Mouse (Mus musculus) gonadal fat pad, adult 2 months (tissue): ENCODE measurements around the gene Abca1. TPM values are rescaled to one million over a fixed set of nuclear protein-coding genes. Genes with fewer than 3 reads are reported as not detected.

Source experiments
- DNase-seq: peaks from one replicate; pipeline ENCODE4 v3.0.0-alpha.2; 2012; ENCODE audit warnings: low read depth
- polyA plus RNA-seq: library from polyadenylated mRNA; depleted of rRNA; stranded (reverse); fragments of >200 nt; gene quantifications from 2 replicates; pipeline ENCODE4 v1.2.3, GENCODE M21; 2012

Abca1 gene
- polyA plus RNA-seq, 1 experiment, result 32.9 TPM

DNA sequence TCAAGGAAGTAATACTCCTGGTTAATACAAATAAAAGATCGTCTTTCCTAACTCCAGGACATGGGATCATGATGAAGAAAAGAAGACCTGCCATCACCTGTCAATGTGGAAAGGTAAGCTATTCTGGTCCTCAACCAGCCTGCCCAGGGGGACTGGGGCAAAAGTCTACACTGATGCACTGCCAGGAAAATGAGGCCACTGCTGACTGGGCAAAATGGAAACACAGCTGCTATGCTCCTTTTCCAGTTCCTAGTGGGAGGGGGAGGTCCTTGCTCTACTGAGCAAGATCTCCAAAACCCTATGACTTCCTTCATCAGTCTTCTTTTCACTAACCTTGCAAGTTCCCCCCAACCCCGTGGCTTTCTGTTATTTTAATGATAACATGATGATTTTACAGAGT, 73.1 kb downstream of the Abca1 start:
- DNase-seq, result no peak

DNA sequence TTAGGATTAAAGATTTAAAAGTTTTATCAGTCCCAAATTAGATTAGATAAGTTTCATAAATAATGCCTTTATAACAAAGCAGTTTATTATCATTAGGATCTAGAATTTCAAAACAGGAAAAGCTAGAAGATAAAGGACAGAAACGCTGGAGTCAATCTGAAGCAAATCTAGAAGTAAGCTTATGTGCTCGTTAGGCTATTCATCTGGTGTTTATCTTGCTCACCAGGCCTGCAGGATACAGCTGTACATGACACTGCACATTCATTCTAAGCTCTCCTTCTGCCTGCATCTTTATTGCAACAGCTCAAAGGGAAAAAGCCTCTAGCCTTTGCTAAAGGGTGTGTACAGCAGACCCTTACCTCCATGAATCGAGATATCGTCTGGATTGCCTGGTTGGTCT, 74.1 kb downstream of the Abca1 start:
- no peak for DNase-seq

DNA sequence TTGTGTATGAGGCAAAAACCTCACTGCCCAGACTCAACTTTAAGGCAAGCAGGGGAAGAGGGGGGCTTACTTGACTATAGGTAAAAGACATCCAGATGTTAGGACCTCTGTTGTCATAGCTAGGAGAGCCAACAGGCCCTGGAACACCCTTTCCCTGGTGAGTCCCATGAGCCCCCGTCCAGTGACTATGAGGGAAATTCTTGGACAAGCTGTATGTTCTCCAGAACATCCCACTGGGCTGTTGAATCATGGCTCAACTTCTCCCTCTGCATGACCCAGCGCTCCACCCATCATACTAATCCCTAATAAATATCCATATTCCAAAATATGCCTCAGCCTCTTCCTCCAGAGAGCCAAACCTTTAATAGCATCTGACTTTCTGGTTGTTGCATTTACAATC, 76.6 kb downstream of the Abca1 start:
- no peak for DNase-seq

- DNase-seq, result no peak
Measured at GRCm38 (mm10) chr4:53082451-53082850, 77.2 kb downstream of the Abca1 start.

DNA sequence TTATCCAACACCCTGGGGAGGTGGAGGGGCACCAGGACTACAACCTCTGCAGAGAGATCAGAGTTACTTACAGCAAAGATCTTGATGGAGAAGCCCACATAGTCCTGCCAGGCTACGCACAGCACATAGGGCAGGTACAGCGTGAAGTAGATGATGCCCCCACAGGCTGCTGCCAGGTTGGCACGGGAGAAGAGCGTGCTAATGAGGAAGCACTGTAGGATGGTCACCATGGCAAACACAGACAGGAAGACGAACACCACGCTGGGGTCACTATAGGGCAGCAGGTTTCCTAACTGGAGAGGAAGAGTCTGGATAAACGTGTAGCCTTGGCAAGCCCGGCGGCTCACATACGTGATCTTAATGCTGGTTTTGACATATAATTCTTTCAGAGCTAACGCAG, 77.8 kb downstream of the Abca1 start:
- no peak for DNase-seq

DNA sequence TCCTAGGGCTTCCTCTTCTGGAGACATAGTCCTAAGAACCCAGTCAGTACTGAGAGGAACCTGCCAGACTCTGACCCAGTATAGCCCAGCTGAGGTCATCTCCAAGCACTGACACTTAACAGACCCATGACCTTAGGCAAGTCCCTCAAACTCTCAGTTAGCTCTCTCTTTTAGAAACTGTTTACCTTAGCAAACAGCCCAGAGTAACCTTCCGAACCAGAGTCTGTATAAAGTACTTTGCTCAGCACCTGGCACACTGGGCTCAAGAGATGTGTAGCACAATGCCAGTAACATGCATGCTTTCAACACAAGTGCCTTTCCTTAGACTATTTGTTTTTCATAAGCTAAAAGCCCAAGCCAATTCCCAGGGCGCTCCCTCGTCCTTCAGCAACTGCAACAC, 79.4 kb downstream of the Abca1 start:
- DNase-seq, result no peak

DNA sequence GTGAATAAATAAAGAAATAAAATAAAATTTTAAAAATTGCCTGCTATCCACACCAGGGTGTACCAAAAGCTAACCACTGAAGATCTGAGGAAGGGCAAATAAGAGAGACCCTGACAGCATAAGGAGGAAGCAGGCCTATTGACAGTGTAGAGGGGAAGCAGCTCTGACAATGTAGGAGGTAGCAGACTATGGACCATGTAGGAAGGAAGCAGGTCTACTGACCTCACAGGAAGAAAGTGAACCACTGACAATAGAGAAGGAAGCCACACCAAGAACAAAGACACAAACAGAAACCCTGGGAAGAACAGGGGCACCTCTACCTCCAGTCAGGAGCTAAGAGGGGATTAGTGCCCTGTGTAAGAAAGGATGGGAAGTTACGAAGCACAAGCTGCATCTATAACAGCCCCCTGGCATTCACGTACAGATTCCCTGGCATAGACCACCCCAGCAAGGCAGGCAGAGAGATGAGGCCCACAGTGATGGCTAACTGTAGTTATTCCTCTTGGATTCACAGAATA, 80.8 kb downstream of the Abca1 start:
- no peak for DNase-seq

DNA sequence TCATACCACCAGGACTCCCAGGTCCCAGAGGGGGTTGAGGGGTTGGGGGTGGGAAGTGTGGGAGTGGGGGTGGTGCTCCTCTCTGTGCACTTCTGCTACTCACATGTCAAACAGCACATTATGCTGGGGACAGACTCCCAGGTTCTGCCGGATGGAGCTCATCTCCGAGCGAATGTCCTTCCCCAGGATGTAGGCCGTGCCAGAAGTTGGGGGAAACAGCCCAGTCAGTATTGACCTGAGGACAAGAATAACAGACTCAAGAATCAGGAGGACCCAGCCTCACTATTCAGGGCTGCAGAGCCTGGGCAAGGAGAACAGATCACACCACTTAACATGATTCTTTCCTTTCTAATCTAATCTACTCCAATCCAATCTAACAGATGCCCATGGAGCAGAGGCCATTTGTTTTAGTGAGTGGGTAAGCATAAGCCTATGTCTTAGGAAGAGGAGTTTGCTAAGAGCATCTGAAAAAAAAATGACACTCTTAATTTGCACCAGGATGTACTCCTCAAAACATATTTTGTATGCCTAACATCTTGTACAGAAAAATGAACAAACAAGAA, 82.8 kb downstream of the Abca1 start:
- DNase-seq, result no peak

DNA sequence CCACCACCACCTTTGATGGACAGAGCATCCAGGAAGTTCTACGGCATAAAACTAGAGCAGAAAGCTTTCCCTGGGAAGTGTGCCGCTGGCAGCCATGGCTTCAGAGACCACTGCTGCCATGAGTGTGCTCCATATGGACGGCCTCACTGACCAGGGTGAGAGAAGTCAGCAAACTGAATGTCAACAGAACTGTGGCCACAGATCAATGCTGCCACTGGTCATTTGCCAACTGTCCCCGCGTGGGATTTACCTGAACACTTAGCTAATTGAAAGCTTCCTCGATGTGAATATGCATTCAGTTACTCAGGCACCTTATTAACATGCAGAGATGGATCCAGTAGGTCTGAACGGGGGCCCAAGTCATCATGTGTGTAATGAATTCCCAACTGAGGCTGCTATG, 86.7 kb downstream of the Abca1 start:
- DNase-seq, result no peak

GRCm38 (mm10) chr4:53062301-53063008, 97.2 kb downstream of the Abca1 start:
- DNase-seq, result no peak

DNA sequence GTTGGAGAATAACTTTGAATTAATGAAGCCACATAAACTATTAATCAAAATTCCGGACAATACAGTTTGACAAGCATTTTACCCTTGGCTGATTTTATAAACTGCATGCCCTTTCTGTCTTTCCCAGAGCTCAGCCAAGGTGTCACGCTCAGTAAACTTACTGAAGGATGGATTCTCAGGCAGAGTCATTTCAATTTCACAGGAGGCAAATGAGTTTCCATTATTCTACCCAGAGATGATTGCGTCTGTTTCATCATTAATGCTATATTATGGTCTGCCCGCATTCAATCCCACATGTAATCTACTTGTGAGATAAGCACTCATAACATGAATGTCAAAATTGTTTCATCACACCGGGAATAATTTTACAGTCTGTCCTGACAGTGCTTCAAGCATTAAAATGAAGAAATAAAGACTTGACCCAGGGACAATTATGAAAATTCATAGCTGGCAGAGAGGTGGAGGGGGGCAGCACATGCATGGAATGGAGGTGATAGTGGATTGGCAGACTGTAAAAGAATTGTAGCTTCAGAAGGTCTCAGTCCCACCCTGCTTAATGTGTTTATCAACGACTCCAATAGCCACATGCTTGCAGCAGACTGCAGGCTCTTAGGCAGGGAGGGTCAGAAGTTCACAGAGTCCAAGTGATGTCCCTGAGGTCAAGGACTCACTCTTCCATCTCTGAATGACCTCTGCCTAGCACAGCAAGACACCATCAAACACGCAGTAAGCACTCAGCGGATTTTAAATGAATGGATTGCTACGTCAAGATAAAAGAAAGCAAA, 113.3 kb downstream of the Abca1 start:
- DNase-seq, result no peak

DNA sequence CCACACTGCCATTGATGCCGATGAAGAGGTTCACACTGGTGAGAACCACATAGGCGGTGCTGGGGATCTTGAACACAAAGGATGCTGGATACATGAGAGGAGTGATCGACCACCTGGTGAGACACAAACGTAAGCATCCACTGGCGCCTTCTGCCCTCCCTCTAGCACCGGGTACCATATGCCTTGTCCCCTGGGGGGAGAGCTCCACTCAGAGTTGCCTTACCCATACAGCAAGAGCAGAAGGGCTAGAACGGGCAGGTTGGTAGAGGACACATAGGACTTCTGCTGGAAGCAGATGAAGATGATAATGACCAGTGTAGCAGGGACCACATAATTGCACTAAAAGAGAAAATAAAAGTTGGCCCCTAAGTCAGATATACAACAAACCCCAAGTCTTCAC, 113.9 kb downstream of the Abca1 start:
- no peak for DNase-seq

DNA sequence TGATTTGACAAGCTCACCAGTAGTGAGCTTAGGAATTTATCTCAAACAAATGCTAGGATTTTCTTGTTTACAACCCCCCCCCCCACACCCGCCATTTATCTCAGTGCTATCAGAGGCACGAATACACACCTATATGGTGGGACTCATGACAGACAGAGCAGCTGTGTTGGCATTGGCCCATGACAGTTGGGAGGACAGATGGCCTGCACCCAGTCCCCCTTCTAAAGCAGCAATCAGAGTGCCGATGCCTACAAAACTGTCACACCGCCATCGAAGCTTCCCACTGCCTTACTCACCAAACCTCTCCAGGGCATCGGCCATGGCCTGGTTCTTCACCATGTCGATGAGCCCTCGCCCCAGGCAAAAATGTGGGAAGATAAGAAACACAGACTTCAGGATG, 115.9 kb downstream of the Abca1 start:
- no peak for DNase-seq

DNA sequence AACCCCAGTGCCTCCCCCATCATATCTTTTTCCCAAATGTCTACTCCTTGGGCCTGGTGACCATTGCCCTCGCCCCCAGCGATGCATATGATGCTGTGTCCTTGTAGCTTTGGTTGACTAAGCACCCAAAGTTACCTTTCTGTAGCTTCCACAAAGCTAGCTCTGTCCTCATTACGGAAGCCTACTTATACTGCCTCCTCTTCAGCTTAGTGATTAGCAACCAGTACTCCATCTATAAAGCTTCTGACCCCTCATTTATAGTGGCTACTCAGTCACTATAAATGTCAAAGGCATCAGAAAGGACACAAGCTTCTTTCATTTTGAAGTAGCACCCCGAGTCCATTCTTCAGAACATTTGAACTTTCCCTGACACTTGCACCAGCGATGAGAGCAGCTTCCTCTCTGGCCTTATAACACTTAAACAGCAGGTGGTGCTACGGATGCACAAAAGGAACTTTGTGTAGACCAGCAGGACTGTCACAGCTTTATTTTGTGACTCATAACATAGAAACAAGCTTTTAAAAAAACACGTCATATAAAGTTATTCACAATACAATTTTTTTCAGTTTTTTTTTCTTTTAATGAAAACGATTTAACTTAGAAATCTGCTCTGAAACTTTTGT, 129.3 kb downstream of the Abca1 start:
- DNase-seq, result no peak

DNA sequence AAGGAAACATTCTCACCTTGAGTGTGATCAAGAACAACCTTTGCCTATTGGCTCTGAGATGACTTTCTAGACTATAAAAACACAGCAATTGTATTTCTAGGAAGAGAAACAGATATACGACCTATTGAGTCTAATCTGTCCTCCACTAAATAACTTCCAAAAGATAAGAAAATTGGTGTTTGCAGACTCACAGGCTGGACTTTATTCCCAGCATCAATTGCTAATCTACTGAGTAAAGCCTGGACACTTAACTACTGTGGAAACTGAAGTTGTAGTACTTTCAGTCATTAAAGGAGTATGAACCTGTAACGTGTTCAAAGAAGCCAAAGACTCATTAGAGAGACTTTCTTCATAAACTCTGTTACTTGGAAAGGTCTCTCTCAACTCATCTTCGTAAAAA, 131.9 kb downstream of the Abca1 start:
- no peak for DNase-seq

DNA sequence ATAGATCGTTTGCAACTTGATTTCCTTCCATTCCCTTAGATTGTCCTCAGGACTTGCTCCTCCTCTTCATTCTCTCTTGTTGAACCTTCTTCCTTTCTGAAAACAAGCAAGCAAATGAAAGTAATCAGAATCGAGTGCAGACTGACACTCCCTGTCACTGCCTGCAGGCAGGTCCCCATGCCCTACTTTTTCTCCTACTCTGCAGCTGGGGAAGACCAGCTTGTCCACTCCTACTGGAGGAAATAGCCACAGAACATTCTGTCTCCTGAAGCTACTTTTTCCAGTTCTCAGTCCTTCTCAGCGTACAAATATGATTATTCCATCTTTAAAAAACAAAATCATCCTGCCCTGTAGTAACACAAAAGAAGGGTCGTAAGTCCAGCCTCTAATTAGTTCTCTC, 135.3 kb downstream of the Abca1 start:
- no peak for DNase-seq

GRCm38 (mm10) chr4:53023189-53023925, 136.3 kb downstream of the Abca1 start:
- no peak for DNase-seq

- no peak for DNase-seq
Measured at GRCm38 (mm10) chr4:53018392-53018791, 141.3 kb downstream of the Abca1 start.

DNA sequence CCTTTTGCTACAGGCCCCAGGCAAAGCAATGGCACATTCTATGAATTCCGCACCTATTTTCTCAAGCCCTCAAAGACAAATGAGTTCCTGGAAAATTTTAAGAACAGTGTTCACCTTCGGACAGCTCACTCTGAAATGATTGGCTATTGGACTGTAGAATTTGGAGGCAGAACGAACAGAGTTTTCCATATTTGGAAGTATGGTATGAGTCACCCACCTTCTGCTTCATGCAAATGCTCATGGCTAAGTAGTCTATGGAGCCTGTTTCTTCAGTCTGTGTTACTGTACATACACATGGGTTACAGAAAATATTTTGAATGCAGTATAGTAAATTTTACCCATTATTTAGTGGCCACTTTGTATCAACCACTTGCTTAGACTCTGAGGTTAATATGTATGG, 144.7 kb downstream of the Abca1 start:
- DNase-seq, result no peak

GRCm38 (mm10) chr4:53014421-53014820, 145.3 kb downstream of the Abca1 start:
- DNase-seq, result no peak

- DNase-seq, result peak; percentile 27
Measured at GRCm38 (mm10) chr4:53011732-53012361, 147.8 kb downstream of the Abca1 start, which contains the start of gene Nipsnap3b. Gene Nipsnap3b, plus strand, starts transcription at chr4:53011880.
